Mouse (Mus musculus): Measurements from ENCODE around the gene Prpf39. TPM values are rescaled to one million over a fixed set of nuclear protein-coding genes. Genes with fewer than 3 reads are reported as not detected.

The Prpf39 gene
- total and polyA plus RNA-seq, 3 experiments = 13.5 to 19.5 TPM; not detected in 1

- TF ChIP-seq KAT2A (conservative IDR thresholded peaks at IDR 0.05; ENCODE audit: low read depth, low read length) (no peak; the same call in 1 of the 2 replicates), ZMIZ1 (IDR thresholded peaks at IDR 0.05; ENCODE audit: low read depth, low read length) (peak; percentile 61; the same call in 1 of the 2 replicates), GATA1 (IDR thresholded peaks at IDR 0.05; ENCODE audit: low read depth, low read length) (no peak), GABPA (IDR thresholded peaks at IDR 0.05; ENCODE audit: low read depth, low read length) (no peak), ZC3H11A (IDR thresholded peaks at IDR 0.05; ENCODE audit: low read depth, low read length) (no peak), NELFE (IDR thresholded peaks at IDR 0.05; ENCODE audit: low read depth, low read length) (peak; percentile 83), CHD2 (IDR thresholded peaks at IDR 0.05; ENCODE audit: low read length) (no peak), MAZ (IDR thresholded peaks at IDR 0.05; ENCODE audit: low read depth, low read length) (no peak), TBP (IDR thresholded peaks at IDR 0.05; ENCODE audit: low read depth, low read length) (peak; percentile 83), BHLHE40 (IDR thresholded peaks at IDR 0.05; ENCODE audit: borderline replicate concordance, low read depth, low read length) (no peak), TAL1 (IDR thresholded peaks at IDR 0.05; ENCODE audit: low read length) (no peak), CTCF (IDR thresholded peaks at IDR 0.05 in 2 of 3, conservative IDR thresholded peaks at IDR 0.05 in 1 of 3; ENCODE audit: control insufficient read depth in 1 of 3, insufficient read depth in 1 of 3, low read depth in 2 of 3, low read length in 3 of 3, poor library complexity in 1 of 3, severe bottlenecking in 1 of 3) (no peak), MXI1 (IDR thresholded peaks at IDR 0.05; ENCODE audit: low read depth, low read length) (peak; percentile 82), ELF1 (IDR thresholded peaks at IDR 0.05; ENCODE audit: low read depth, low read length) (peak; percentile 86), POLR2A (IDR thresholded peaks at IDR 0.05; ENCODE audit: control insufficient read depth in 1 of 2, insufficient read depth in 1 of 2, low read depth in 1 of 2, low read length in 2 of 2, poor library complexity in 1 of 2) (peak; percentile 76 to 88), ETS1 (IDR thresholded peaks at IDR 0.05; ENCODE audit: low read depth, low read length) (peak; percentile 32; the same call in 1 of the 2 replicates), HCFC1 (IDR thresholded peaks at IDR 0.05; ENCODE audit: low read depth, low read length) (peak; percentile 81), MAFK (IDR thresholded peaks at IDR 0.05; ENCODE audit: borderline replicate concordance, low read depth, low read length) (no peak), SMC3 (IDR thresholded peaks at IDR 0.05; ENCODE audit: low read depth, low read length) (no peak)
Measured at GRCm38 (mm10) chr12:65075085-65075732, 39.1 kb downstream of the Prpf39 start, which contains the start of gene Fancm (continued).

GRCm38 (mm10) chr12:65075733-65076310, 39.7 kb downstream of the Prpf39 start:
- H3K27ac ChIP-seq (ENCODE audit: control insufficient read depth, low read depth, low read length) = peak overlapping the region; percentile 52
- peaks cover 30% of the 10 kb centered on the region for H3K79me2 ChIP-seq (ENCODE audit: control insufficient read depth, insufficient read depth, low read length, poor library complexity)
- peaks cover 0 to 8% of the 10 kb centered on the region in 2 experiments; a peak in 2 of 4 replicates for H3K4me1 ChIP-seq (ENCODE audit: control insufficient read depth in 1 of 2, insufficient read depth in 2 of 2, low read length in 2 of 2)
- H3K9me3 ChIP-seq (replicated peaks; ENCODE audit: insufficient read depth, low read length) = no peaks in the 10 kb centered on the region
- no peaks in the 10 kb centered on the region for H3K27me3 ChIP-seq (ENCODE audit: control insufficient read depth in 1 of 2, insufficient read depth in 2 of 2, low read length in 2 of 2)
- H3K36me3 ChIP-seq (ENCODE audit: control insufficient read depth in 1 of 2, insufficient read depth in 2 of 2, low read length in 2 of 2) = peaks cover 0 to 16% of the 10 kb centered on the region in 2 experiments; a peak in 3 of 4 replicates
- peak overlapping the region; percentile 84 to 86 for H3K4me3 ChIP-seq (ENCODE audit: control insufficient read depth in 1 of 2, insufficient read depth in 1 of 2, low read depth in 2 of 2, low read length in 2 of 2)
- DNase-seq (ENCODE audit: low read depth, low spot score) = no peak
- peak overlapping the region; percentile 85 for H3K9ac ChIP-seq (ENCODE audit: control insufficient read depth, low read depth, low read length, poor library complexity, severe bottlenecking)
- TF ChIP-seq MYC (IDR thresholded peaks at IDR 0.05; ENCODE audit: low read depth, low read length) = no peak
- TF ChIP-seq ZKSCAN1 (IDR thresholded peaks at IDR 0.05; ENCODE audit: low read depth, low read length) = no peak
- TF ChIP-seq UBTF (IDR thresholded peaks at IDR 0.05; ENCODE audit: borderline replicate concordance, insufficient read depth, low read depth, low read length) = 0 out of 2 replicates have a peak, but pooled peaks have one; percentile 23
- TF ChIP-seq RCOR1 (IDR thresholded peaks at IDR 0.05; ENCODE audit: low read depth, low read length) = no peak
- TF ChIP-seq MXI1 (IDR thresholded peaks at IDR 0.05; ENCODE audit: low read depth, low read length) = peak; percentile 37; the same call in 1 of the 2 replicates
